Mouse (Mus musculus): ENCODE results near the gene Scarb2.

Scarb2 gene

DNA sequence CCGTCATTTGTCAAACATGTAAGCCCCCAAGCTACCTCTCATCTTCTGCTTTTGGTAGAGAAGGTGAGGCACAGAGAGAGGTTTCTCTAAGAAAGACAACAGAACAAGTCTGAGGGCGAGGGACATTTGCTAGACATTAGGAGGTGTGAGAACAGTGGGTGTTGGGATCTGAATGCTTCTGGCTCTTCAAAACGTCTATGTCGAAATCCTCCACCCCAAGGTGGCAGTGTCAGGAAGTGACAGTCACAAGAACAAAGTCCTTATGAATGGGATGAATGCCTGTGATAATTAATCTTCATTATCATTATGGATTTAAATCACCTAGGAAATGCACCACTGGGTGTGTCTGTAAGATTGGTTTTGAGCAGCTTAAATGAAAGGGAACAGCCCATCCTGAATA, 11.3 kb downstream of the Scarb2 start:
- DNase-seq (ENCODE audit: extremely low read depth, low read depth, low spot score) = no peak

DNA sequence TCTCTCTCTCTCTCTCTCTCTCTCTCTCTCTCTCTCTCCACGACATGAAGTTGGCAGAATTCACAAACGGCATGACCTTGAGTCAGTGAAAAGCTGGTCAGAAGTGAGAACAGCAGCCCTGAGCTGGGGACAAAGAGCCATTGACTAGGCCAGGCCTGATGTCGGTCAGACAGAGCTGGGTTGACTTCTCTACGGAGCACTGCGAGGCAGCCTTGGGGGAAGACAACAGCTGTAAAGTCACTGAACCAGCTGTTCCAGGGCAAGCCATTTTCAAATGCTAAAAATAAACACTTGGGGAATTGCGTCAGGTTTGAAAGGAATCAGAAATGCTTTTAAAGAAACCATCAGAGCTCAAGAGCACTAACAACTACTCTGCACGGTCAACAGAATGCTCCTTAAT, 13.2 kb downstream of the Scarb2 start:
- no peak for DNase-seq (ENCODE audit: extremely low read depth, low read depth, low spot score)

DNA sequence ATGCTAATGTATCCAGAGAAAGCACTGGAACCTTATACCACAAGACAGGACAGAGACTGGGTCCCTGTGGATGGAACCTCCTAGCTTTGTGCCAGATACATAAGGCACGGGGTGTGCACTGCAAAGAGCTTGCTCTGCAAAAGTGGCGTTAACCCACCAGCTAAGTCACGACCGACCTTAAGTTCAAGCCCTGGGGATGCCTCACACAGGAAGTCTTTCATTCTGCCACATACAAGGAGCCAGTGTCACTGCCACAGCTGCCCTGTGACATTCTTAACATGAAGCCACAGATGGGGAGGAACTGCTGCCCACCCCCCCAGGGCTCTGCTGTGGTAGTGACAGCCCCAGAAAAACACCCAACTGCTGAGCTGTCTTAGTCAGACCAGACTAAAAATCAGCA, 15.9 kb downstream of the Scarb2 start:
- DNase-seq (ENCODE audit: extremely low read depth, low read depth, low spot score) = no peak

GRCm38 (mm10) chr5:92490304-92490703, 16.3 kb downstream of the Scarb2 start:
- DNase-seq (ENCODE audit: extremely low read depth, low read depth, low spot score) = no peak

DNA sequence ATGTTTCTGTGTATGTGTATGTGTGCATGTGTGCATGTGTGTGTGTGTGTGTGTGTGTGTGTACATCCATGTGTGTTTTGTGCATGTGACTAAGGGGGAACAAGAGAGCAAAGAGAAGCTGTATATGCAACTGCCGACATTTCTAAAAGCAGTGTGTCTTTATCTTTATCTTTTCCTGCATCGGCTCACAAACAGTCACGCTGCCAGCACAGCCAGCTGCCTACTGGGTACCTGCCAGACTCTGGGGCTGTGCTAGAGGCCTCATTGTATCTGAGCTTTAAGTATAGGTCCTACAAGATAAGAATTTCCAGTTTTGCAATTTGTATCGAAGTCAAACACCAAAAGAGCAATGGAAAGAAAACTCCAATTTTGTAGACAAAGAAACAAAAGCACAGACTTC, 17.1 kb downstream of the Scarb2 start:
- no peak for DNase-seq (ENCODE audit: extremely low read depth, low read depth, low spot score)

DNA sequence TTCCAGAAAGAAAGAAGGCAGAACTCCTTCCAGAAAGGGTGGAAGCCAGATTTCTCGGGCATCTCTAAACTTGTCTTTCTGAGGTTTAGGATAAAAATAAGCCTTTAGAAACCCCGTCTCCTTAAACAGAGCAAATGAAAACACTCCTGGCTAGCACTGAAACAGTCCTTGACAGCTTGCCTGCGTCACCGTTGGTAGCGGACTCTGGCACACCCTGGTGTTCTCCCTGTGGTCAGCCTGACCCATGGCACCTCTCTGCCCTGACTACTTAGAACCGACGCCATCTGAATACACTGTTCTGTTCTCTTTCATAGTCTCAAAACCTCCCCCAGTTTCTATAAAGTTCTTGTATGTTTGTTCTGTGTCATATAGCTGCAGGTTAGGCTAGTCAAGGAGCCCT, 17.7 kb downstream of the Scarb2 start:
- DNase-seq (ENCODE audit: extremely low read depth, low read depth, low spot score) = no peak

DNA sequence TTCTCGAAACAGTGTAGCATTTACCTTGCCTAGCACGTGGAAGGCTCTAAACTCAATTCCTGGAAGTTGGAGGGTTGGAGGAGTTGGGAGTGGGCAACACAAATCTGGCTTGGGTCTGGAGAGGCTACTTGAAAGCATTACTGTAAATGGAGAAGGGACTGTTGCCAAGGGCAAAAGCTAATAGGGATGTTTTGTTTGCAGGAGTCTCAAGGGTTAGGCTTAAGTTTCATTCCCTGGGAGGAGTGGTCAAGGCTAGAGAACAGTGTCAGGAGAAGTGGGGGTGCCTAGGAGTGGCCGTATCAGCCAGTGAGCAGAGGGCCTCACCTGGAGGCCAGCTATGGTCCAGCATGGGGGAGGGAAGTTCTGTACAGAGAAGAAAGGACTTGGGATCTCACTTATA, 18.2 kb downstream of the Scarb2 start:
- DNase-seq (ENCODE audit: extremely low read depth, low read depth, low spot score) = no peak

- peak; percentile 98 for DNase-seq (ENCODE audit: extremely low read depth, low read depth, low spot score)
These were observed 19.9 kb downstream of the Scarb2 start for GRCm38 (mm10) chr5:92486758-92487157.

GRCm38 (mm10) chr5:92484880-92485279, 21.8 kb downstream of the Scarb2 start:
- no peak for DNase-seq (ENCODE audit: extremely low read depth, low read depth, low spot score)

DNA sequence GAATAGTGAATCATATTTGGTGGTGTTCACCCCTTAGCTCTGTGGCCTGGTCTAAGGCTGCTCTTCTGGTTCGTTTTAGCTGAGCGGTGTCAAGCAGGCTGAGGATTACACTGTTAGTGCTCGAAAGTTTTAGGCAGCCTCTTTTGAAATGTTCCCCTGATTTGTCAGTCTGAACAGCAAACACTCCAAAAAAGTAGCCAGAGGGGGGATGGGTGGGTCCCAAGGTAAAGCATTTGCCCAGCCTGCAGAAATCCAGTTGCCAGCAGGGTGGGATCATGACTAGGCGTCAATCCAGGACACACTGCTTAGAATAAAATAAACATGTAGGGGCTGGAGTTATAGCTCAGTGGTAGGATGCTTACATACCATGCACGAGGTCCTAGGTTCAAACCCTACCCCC, 33.8 kb downstream of the Scarb2 start:
- DNase-seq (ENCODE audit: extremely low read depth, low read depth, low spot score) = no peak

GRCm38 (mm10) chr5:92471531-92471930, 35.1 kb downstream of the Scarb2 start:
- no peak for DNase-seq (ENCODE audit: extremely low read depth, low read depth, low spot score)

- no peak for DNase-seq (ENCODE audit: extremely low read depth, low read depth, low spot score)
These were observed 37.2 kb downstream of the Scarb2 start for GRCm38 (mm10) chr5:92469201-92470130.

DNA sequence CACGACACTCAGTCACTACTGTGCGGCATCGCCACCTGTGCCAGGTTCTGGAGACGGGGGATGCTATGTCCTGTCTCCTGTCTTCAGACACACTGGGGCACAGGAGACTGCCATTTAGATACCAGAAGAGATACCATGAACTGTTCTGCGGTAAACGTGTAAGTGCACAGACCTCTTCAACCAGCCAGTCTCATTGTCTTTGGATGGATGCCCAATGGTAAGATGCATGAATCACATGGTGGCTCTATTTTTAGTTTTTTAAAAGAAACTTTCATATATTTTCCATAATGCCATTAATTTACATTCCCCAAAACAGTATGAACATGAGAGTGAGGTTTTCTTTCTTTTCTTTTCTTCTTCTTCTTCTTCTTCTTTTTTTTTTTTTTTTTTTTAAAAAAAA, 38.4 kb downstream of the Scarb2 start:
- no peak for DNase-seq (ENCODE audit: extremely low read depth, low read depth, low spot score)

DNA sequence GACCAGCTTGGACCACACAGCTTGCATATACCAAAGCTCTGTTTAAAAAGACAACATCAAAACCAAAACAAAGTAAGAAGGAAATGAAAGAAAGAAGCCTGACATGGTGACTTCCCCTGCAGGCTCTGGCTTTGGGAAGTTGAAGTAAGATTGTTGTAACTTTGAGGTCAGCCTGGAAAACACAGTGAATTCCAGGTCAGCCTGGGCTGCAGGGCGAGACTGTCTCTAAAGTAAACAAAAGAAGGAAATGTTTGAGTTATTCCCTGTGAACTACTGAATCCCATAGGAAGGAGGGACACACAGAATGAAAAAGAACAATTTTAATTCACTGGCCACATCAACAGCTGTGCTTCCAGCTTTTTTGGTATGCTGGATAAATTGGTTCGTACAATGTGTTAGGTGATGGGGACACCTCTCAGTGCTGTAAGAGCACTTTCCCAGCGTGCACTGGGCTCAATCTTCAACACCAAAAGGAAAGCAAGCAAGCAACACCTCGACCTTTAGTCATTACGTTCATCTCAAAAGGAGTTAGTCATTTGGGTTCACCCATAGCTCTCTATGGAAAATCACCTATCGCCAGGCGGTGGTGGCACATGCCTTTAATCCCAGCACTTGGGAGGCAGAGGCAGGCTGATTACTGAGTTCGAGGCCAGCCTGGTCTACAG, 39.4 kb downstream of the Scarb2 start:
- no peak for DNase-seq (ENCODE audit: extremely low read depth, low read depth, low spot score)

DNA sequence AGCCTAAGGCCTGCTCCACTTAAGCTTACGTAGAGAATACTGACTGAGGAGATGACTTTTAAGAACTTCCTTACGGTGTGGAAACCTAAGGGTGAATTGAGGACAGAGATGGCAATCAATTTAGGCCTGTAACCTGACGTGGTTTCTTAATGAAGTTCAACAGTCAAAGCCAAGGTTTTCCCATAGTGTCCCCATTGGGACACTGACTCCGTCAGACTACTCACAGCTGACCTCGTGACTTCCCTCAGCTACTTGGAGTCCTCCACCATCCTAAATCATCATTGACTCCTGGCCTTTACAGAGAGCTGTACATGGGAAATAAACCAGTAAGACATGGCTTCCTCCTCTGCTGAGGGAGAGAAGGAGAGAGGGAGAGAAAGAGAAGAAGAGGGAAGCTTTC, 41.1 kb downstream of the Scarb2 start:
- DNase-seq (ENCODE audit: extremely low read depth, low read depth, low spot score) = no peak

DNA sequence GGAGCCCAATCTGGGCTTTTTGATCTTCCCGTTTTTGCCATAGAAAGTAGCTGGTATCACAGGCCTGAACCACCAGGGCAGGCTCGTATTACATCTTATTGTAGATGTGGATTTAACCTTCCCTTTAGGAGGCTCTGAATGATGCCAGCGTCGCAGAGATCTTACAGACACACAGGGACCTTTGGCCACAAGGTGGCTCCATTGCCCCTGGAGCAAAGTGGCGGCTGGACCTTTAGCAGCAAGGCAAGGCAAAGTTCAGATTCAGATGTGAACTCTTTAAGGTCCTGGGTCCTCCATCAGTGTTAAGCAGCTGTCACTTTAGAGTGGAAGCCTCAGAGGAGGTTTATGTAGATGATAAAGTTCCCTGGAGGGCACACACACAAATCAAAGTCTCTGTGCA, 45.3 kb downstream of the Scarb2 start:
- DNase-seq (ENCODE audit: extremely low read depth, low read depth, low spot score) = no peak

DNA sequence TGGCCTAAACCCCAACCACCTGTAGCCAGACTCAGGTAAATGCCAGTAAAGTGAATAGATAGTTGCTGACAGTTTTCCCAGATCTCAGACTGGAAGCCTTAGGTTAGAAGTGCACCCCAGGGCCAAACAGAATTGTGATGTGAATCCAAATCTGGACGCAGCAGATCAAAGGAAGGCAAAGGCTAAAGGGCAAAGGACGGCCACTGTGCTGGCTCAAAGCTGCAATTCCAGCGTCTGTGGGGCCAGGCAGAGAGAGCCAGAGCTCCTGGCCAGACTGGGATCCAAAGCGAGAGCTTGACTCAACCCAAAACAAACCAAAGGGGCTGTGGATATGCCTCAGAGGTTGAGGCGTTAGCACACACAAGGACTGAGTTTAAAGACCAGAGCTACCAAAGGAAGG, 47.9 kb downstream of the Scarb2 start:
- no peak for DNase-seq (ENCODE audit: extremely low read depth, low read depth, low spot score)

DNA sequence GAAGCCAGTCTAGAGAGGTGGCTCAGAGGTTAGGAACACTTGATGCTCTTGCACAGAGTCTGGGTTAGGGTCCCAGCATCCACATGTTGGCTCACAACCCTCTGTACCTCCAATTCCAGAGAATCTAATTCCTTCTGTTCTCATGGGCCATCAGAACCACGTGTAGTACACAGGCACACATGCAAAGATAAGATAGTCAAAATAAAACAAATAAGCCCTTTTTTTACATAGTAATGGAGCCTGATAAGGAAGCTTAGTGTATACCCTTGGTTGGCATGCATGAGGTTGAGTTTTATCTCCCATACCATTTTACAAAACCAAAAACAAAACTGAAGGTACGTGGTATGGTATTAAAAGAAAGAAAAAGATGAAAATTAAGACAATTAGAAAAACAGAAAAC, 49.2 kb downstream of the Scarb2 start:
- DNase-seq (ENCODE audit: extremely low read depth, low read depth, low spot score) = no peak

GRCm38 (mm10) chr5:92452876-92453275, 53.8 kb downstream of the Scarb2 start:
- DNase-seq (ENCODE audit: extremely low read depth, low read depth, low spot score) = no peak

GRCm38 (mm10) chr5:92446736-92447135, 59.9 kb downstream of the Scarb2 start:
- DNase-seq (ENCODE audit: extremely low read depth, low read depth, low spot score) = no peak

DNA sequence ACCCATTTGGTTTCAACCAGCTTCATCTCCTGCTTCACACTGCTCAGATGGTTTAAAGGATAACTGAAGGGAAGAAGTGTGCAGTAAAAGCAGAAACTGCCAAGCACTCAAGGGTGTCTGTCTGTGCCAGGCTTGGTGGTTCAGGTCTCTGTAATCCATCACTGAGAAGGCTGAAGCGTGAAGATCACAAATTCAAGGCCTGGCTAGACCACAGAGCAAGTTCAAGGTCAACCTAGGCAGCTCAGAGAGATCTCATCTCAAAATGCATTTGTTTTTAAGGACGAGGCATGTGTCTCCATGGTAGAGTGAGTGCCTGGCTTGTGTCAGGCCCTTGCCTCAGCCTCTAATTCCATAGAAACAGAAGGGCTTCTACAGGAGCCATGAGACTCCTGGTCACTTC, 61.6 kb downstream of the Scarb2 start:
- DNase-seq (ENCODE audit: extremely low read depth, low read depth, low spot score) = no peak

GRCm38 (mm10) chr5:92442914-92443313, 63.7 kb downstream of the Scarb2 start:
- no peak for DNase-seq (ENCODE audit: extremely low read depth, low read depth, low spot score)
